Mouse (Mus musculus) heart, postnatal 4 days (tissue): Measurements from ENCODE around the gene Aanat. TPM values are rescaled to one million over a fixed set of nuclear protein-coding genes. Genes with fewer than 3 reads are reported as not detected.
"Not testable (repeated sequence)": the region's sequence is repeated elsewhere in the genome, so short reads cannot be mapped to it uniquely, and the experiment has no call there.

Experiments used
- DNase-seq: peaks from one replicate; pipeline ENCODE4 v3.0.0; 2021
- total RNA-seq, 2 experiments: library from RNA; stranded (reverse); gene quantifications; 2 replicates each; pipeline ENCODE4 v1.2.3; 2021

The Aanat gene
- total RNA-seq, 2 experiments from 2014 or later = not detected

- DNase-seq = not testable (repeated sequence)
Observed at GRCm38 (mm10) chr11:116611168-116611567, 24.9 kb downstream of the Aanat start.

GRCm38 (mm10) chr11:116611883-116612282 is 25.7 kb downstream of the Aanat start:
- no peak for DNase-seq

DNA sequence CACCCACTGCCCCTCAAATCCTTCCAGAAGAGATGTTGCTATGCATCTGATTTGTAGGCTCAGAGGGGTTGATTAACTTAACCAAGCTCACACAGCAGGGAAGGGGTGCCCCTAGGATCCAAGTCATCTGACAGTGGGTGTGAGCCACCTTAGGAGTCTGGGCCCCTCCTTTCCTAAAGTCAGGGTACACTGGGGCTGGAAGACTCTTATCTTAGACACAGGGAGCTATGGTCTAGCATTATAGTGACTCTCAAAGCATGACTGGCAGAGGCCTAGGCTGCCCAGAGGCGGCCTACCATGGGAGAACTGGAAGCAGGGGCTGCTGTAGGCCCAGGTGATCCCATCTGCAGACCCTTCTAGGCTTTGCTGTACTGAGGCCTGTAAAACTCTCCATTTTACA is 26.3 kb downstream of the Aanat start:
- no peak for DNase-seq

DNA sequence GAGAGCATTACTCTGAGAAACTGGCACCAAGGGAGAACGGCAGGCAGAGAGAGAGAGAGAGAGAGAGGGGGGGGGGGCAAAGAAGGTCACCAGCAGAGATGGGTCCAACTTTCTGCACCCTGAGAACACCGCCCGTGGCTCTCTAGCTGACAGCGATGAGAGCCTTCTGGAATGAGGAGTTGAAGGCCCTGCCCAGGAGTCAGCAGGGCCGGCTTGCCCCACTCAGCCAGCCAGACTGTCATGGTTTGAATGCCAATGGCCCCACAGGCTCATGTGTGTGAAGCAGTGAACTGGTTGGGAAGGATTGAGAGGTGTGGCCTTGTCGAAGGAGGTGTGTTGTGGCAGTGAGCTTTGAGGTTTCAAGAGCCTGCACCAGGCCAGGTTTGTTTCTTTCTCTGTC is 27.0 kb downstream of the Aanat start:
- no peak for DNase-seq

DNA sequence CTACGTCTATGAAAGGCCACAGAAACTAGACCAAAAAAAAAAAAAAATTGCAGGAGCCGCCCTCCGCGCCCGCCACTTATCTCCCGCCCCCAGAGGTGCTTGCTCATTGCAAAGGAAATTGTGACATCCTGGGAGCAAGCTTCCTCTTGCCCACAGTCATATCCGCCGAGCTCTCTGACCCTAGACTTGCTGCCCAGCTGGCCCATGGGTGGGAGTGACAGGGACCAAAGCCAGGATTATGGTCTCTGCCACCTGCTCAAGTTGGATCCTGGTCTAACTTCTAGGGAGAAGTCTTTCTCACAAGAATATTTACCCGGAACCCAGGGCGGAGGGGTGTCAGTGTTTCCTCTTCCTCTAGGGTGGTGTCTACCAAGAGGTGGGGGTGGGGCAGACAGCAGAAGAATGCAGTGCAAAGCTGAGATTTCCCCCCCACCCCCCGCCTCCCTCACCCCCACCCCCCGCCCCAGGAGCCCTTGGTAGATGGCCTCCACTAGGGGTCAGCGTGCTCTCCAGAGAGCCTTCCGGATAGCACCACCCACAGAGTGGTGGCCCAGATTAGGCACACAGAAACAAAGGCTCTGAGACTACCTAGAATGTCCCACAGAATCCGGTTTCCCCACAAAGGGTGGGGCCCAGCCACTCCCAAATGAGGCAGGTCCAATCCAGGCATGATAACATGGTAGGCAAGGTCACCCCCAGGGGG is 29.7 kb downstream of the Aanat start:
- DNase-seq = peak; percentile 66

DNA sequence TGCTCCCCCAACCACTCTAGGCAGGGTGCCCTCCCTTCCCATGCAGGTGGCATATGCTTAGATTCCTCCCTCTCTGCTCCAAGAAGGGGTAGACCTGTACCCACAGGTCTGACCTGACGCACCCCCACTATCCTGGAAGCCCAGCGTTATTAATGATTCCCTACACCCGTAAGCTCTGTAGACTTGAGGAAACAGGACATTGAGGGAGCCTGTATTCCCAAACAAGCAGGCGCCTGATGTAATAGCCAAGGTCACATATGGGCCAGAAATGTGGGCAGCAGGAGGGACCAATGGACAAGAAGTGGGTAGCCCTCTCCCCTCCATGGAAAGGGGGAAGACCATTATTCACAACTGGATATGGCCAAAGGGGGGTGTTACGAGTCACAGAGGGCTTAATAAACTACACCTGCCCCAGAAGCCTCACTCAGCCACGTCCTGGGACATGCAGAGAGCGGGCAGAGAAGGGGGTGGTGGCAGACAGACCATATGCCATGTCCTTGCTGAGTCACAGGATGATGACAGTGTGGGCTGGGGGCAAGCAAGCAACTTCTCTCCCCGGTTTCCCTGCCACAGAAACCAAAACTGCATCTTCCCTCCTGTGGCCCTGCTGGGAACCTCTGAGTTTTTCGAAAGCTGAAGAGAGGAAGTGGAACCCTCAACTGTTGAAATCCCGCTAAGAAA is 30.3 kb downstream of the Aanat start:
- no peak for DNase-seq

- DNase-seq = no peak
Observed at GRCm38 (mm10) chr11:116617641-116618040, 31.4 kb downstream of the Aanat start.

DNA sequence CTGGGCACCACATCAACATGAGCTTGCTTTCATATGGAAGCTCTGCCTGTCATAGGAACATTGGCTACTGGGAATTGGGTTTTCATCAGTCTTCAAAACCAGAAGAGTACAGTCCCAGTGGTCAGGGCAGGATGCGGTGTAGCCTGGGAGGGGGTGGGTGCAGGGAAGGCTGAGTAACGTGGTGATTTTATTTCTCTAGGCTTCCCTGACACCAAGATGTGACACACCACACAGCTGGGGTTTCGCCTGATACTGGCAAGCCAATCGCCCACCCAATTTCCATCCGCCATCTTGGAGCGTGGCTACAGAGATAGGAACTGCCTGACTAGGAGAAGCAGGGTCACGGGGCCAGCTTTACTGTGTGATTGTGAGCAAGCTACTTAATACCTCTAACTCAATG is 32.4 kb downstream of the Aanat start:
- DNase-seq = no peak

- DNase-seq = no peak
Observed at GRCm38 (mm10) chr11:116619156-116619555, 32.9 kb downstream of the Aanat start.

DNA sequence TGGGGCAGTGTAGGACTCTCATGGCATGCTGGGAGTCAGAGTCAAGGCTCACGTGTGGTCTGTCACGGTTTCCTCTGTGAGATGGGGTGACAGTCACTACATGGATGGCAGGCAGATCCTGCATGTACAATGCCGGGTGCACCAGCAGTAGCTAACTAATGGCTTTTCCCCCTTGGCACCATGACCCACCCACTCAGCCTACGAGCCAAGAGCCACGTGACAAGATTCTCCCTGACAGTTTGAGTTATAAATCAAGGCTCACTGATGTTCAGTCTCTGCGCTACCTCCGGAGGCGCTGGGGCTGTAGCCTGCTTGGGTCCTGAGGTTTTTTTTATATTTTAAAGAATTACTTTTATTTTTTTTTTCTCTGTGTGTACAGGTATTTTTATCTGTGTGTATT is 33.3 kb downstream of the Aanat start:
- no peak for DNase-seq

GRCm38 (mm10) chr11:116620073-116620472 is 33.8 kb downstream of the Aanat start:
- no peak for DNase-seq

DNA sequence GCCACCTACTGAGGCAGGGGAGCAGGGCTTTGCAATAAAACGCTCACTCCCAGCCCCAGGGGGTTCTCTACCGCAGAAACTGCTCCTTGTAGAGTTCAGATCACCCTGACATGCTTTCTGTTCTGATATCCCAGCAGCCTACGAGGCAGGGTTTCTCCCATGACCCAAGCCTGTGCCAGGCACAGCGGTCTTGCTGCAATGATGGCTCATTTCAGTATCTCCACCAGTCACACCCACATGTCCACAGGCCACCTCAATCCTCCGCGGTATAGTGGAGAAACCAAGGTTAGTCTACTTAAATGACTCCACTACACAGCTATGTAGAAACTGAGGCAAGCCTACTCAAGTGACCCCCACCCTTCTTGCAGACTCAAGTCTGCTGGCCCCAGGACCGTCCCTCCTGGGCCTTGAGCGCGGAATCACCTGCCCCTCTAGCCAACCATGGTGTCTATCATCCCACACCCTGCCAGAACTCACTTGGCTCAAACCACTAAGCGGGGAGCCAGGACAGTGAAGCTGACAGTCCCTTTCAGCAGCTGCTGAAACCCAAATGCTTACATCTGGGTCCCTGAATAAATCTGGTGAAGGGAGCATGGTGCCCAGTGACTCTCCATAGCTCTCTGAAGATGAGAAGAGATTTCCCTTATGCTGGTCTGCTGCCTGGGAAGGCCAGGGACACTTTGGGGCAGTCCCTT is 34.5 kb downstream of the Aanat start:
- DNase-seq = no peak

DNA sequence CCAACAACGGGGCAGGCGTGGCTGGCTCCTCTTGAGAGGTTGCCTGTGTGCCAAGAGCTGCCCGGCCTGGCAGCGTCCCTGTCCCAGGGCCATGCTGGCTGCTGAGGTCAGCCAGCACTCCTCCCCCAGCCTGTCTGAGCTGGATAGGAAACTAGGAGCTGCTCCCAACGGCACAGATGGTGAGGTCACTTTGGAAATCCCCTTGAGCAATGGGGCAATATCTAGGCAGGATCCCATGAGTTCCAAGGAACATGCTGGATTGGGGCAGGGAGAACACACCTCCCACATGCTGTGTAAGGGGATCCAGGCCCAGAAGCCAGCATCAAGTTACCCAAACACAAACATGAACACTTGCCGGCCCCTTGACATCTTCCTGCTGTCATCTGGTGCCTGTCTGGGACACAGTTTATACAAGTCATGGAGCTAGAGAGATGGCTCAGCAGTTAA is 35.0 kb downstream of the Aanat start:
- DNase-seq = peak; percentile 88

- DNase-seq = no peak
Observed at GRCm38 (mm10) chr11:116623281-116624124, 37.3 kb downstream of the Aanat start.

GRCm38 (mm10) chr11:116624131-116624832 is 38.0 kb downstream of the Aanat start:
- peak; percentile 92 for DNase-seq

DNA sequence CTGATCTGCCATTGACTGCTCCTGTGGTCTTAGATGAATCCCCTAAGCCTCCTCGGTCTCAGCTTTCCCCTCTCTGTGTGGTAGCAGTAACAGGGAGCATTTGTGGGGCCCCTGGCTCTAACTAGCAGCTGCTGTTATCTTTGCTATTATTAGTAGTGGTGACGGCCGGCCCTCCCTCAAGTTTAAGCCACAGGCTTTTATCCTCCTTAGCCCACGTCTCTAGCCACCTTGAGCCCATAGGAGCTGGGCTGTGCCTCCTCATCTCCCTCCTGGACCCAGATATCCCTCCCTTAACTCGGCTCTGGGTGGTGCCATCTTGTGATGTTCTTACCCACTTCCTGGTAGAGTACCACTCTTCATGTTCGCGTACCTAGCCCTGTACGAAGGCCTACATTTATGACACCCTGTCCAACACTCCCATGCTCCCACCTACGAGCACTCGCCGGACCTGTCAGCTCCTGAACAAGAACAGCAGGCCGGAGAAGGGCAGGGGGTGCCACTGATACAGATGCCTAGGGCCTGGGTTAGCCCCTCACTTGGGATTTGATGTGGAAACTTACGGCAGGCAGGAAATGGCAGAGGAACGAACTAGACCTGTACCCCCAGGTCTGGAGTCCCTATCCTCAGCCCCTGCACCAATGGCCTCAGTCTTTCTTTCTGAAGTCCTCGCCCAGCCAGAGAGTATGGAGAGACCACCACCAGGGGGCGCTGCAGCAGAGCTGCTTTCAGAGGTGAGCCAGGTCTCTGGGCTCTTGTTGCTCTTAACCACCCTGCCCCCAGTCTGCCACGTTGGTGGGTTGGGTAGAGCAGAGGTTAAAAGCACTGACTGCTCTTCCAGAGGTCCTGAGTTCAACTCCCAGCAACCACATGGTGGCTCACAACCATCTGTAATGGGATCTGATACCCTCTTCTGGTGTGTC is 39.1 kb downstream of the Aanat start:
- DNase-seq = peak; percentile 64

- DNase-seq = peak; percentile 19
Observed at GRCm38 (mm10) chr11:116626299-116627071, 40.3 kb downstream of the Aanat start, which contains the start of gene Rhbdf2. Gene Rhbdf2 (minus strand): TSS chr11:116627019.

GRCm38 (mm10) chr11:116627072-116628020 is 41.1 kb downstream of the Aanat start:
- DNase-seq = peak; percentile 62

- DNase-seq = peak; percentile 95
Observed at GRCm38 (mm10) chr11:116628712-116629111, 42.5 kb downstream of the Aanat start.
